Mouse (Mus musculus) ES-Bruce4 (cell line): ENCODE results near the gene Hs3st1.

ENCODE experiments used
- CTCF ChIP-seq: IDR thresholded peaks from one replicate; pipeline ENCODE4 v1.8.1; 2011; ENCODE audit warnings: low read depth, low read length
- EP300 ChIP-seq: IDR thresholded peaks from 2 replicates; pipeline ENCODE4 v1.6.1; 2011; ENCODE audit warnings: low read depth, low read length; ENCODE audit not compliant: insufficient read depth
- POLR2A ChIP-seq: IDR thresholded peaks from one replicate; pipeline ENCODE4 v1.8.1; 2011; ENCODE audit warnings: low read length; ENCODE audit not compliant: insufficient read depth

DNA sequence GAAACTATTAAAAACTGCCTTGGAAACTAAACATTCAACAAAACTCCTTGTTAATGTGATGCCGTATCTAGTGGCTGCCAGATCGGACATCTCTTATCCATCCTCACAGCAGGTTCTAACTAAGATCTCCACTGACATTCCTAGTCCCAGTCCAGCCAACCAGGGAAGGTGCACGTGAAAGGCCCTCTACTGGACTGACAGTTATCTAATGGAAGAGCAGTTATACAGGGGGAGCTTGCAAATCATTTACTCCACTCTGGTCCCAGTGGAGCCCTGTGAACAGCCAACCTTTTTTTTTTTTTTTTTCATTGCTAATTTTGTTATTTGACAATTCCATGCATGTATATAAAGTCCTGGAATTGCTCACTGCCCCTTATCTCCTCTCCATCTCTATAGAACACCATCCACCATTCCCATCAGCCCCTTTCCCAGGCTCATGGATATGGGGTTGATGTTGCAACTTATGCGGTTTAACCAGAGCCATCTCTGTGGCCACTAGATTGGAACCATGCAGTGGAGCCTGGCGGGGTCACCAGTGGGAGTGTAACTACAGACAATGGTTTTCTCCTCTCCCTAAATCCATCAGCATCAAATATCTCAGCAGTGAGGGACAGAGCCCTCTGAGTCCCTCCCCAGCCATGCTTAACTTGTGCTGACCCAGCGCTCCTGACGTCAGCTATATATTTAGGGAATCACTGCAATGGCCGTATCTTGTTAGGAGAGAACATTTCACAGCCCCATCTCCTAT, 120.8 kb downstream of the Hs3st1 start:
- no peak for TF ChIP-seq POLR2A
- no peak for TF ChIP-seq CTCF
- TF ChIP-seq EP300, result no peak
